Mouse (Mus musculus) heart, adult 2 months (tissue): ENCODE results near the gene Kif3a. TPM values are rescaled to one million over a fixed set of nuclear protein-coding genes. Genes with fewer than 3 reads are reported as not detected.

Source experiments
- DNase-seq, 2 experiments: peaks; one replicate each; pipeline ENCODE4 v3.0.0; 2021
- H3K27ac ChIP-seq: fragments of 200-600 bp; 2 replicates; pipeline ENCODE4 v1.8.1; 2022
- H3K27me3 ChIP-seq: fragments of 200-500 bp; 2 replicates; pipeline ENCODE4 v1.6.1; 2012; ENCODE audit warnings: mild to moderate bottlenecking, low read length, inconsistent platforms, mixed read lengths; ENCODE audit not compliant: control insufficient read depth, insufficient read depth
- H3K36me3 ChIP-seq: fragments of 200-500 bp; 2 replicates; pipeline ENCODE4 v1.6.1; 2012; ENCODE audit warnings: low read length, inconsistent platforms; ENCODE audit not compliant: control insufficient read depth, insufficient read depth
- H3K4me1 ChIP-seq: fragments of 200-500 bp; 2 replicates; pipeline ENCODE4 v1.6.1; 2011; ENCODE audit warnings: low read length; ENCODE audit not compliant: control insufficient read depth, insufficient read depth
- H3K4me3 ChIP-seq: fragments of 200-600 bp; 2 replicates; pipeline ENCODE4 v1.8.1; 2022
- H3K79me2 ChIP-seq: fragments of 200-500 bp; replicated peaks from 2 replicates; pipeline ENCODE4 v1.6.1; 2012; ENCODE audit warnings: mild to moderate bottlenecking, inconsistent platforms, low read length, moderate library complexity, mixed read lengths; ENCODE audit not compliant: control insufficient read depth, insufficient read depth
- H3K9ac ChIP-seq: fragments of 200-500 bp; 2 replicates; pipeline ENCODE4 v1.6.1; 2012; ENCODE audit warnings: low read depth, mild to moderate bottlenecking, control low read depth, inconsistent platforms, low read length, mixed read lengths
- CTCF ChIP-seq: fragments of 200-600 bp; IDR thresholded peaks from 2 replicates; pipeline ENCODE4 v1.8.1; 2022; ENCODE audit warnings: antibody characterized with exemption, mild to moderate bottlenecking, moderate library complexity
- EP300 ChIP-seq: fragments of 200-500 bp; IDR thresholded peaks from 2 replicates; pipeline ENCODE4 v1.6.1; 2011; ENCODE audit warnings: low read depth, low read length, control low read depth; ENCODE audit not compliant: insufficient read depth
- POLR2A ChIP-seq: fragments of 200-500 bp; IDR thresholded peaks from 2 replicates; pipeline ENCODE4 v1.6.1; 2011; ENCODE audit warnings: mild to moderate bottlenecking, low read depth, low read length, control low read depth; ENCODE audit not compliant: insufficient read depth
- WGBS: fragments of 180-500 bp; shearing (Covaris S2); methylation state at CpG from one replicate; pipeline ENCODE4 v1.1.7; 2018; 5-methylcytosine and 5-hydroxymethylcytosine counted together
- intact Hi-C: fragments of 180-260 bp; cut with DNase I; formaldehyde crosslinking; loops from one replicate; pipeline ENCODE4 v1.15.1; 2025
- polyA plus RNA-seq: library from polyadenylated mRNA; depleted of rRNA; stranded (reverse); fragments of >200 nt; gene quantifications from 2 replicates; pipeline ENCODE4 v1.2.3, GENCODE M21; 2012
- total RNA-seq, 2 experiments: library from RNA; stranded (reverse); gene quantifications; 2 replicates each; pipeline ENCODE4 v1.2.3; 2021

The Kif3a gene
- total and polyA plus RNA-seq, 3 experiments = 4.9 to 8.2 (median 7.9) TPM

GRCm38 (mm10) chr11:53609672-53610071 lies 42.5 kb downstream of the Kif3a start:
- H3K79me2 ChIP-seq = no peaks in the 10 kb centered on the region
- no peak for DNase-seq
- H3K27ac ChIP-seq = no peak overlapping the region
- WGBS = 77% methylated on average over 3 of the region's 3 CpGs
- H3K9ac ChIP-seq = no peak overlapping the region
- intact Hi-C loops = no loop called here
- H3K36me3 ChIP-seq = no peaks in the 10 kb centered on the region
- no peaks in the 10 kb centered on the region for H3K27me3 ChIP-seq
- no peaks in the 10 kb centered on the region for H3K4me1 ChIP-seq
- no peak overlapping the region for H3K4me3 ChIP-seq
- no peak for TF ChIP-seq EP300

- H3K4me1 ChIP-seq = no peaks in the 10 kb centered on the region
- H3K27ac ChIP-seq = no peak overlapping the region
- 63% methylated on average over 6 of the region's 6 CpGs for WGBS
- no peaks in the 10 kb centered on the region for H3K27me3 ChIP-seq
- H3K36me3 ChIP-seq = no peaks in the 10 kb centered on the region
- no peak overlapping the region for H3K4me3 ChIP-seq
- no peaks in the 10 kb centered on the region for H3K79me2 ChIP-seq
- TF ChIP-seq EP300 (no peak), POLR2A (no peak), CTCF (no peak)
- no peak for DNase-seq
- no peak overlapping the region for H3K9ac ChIP-seq
- intact Hi-C loops = no loop called here
Measured at GRCm38 (mm10) chr11:53615172-53615571, 48.0 kb downstream of the Kif3a start.

DNA sequence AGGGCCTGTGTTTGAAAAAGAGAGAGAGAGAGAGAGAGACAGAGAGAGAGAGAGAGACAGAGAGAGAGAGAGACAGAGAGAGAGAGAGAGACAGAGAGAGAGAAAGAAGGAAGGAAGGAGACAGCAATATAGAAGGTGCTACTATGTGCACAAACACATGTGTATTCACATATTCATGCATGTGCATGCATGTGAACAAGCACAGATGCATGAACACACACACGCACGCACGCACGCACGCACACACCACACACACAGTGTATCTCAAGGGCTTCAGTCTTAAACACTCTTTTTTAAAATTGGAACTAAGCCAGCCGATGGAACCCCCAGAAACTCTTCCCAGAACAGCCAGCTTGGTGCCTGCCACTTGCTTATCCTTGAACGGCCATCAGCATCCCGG lies 48.4 kb downstream of the Kif3a start:
- Histone ChIP-seq H3K27me3 (no peaks in the 10 kb centered on the region), H3K79me2 (no peaks in the 10 kb centered on the region), H3K27ac (no peak overlapping the region), H3K36me3 (no peaks in the 10 kb centered on the region), H3K4me1 (no peaks in the 10 kb centered on the region), H3K9ac (no peak overlapping the region), H3K4me3 (no peak overlapping the region)
- intact Hi-C loops = no loop called here
- TF ChIP-seq EP300 (no peak), POLR2A (no peak), CTCF (no peak)
- 94% methylated on average over 8 of the region's 8 CpGs for WGBS
- no peak for DNase-seq

DNA sequence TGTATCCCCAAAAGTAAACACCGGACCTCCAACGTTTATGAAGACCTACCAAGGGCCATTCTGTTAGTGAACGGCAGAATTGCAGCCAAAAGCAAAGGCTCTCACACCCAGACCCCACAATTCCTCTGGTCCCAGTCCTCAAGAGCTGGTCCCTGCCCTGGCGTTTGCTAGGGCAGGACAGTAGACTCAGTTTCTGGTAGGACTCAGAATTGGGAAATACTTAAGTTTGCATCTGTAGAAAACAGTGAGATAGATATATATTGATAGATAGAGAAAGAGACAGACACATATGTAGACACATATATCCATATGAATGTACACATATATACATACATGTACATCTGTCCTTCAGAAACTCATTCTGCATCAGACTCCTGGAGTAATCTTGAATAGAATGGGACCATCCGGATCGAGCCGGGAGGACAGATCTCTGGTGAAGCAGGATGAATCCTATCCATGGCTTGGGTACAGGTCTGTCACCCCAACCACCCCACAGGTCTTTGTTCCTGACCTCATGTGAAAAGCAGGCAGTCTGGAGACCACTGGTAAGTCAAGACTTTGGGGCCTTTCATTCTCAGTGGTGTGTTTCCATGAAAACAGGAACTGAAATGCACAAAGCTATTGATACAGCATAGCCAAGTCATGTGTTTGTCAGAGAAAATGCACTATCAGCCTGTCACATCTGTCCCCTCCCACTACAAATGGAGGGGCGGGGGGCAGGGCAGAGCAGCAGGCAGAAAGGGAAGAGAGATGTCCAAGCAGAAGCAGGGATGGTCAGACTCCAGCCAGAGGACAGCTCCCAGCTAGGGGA lies 49.8 kb downstream of the Kif3a start:
- WGBS = 76% methylated on average over 8 of the region's 8 CpGs
- intact Hi-C loops = no loop called here

GRCm38 (mm10) chr11:53617562-53618109 lies 50.5 kb downstream of the Kif3a start:
- Histone ChIP-seq H3K4me1 (no peaks in the 10 kb centered on the region), H3K27ac (no peak overlapping the region), H3K36me3 (no peaks in the 10 kb centered on the region), H3K4me3 (no peak overlapping the region), H3K9ac (no peak overlapping the region), H3K79me2 (no peaks in the 10 kb centered on the region), H3K27me3 (no peaks in the 10 kb centered on the region)
- WGBS = 67% methylated on average over 4 of the region's 4 CpGs
- TF ChIP-seq POLR2A (no peak), CTCF (no peak)
- DNase-seq = no peak
- intact Hi-C loops = no loop called here

More for the DNA sequence above, 49.8 kb downstream of the Kif3a start:
- H3K79me2 ChIP-seq = no peaks in the 10 kb centered on the region
- H3K27ac ChIP-seq = no peak overlapping the region
- H3K9ac ChIP-seq = no peak overlapping the region
- no peak overlapping the region for H3K4me3 ChIP-seq
- no peaks in the 10 kb centered on the region for H3K27me3 ChIP-seq
- TF ChIP-seq EP300 (no peak), POLR2A (no peak), CTCF (no peak)
- H3K4me1 ChIP-seq = no peaks in the 10 kb centered on the region
- H3K36me3 ChIP-seq = no peaks in the 10 kb centered on the region
- DNase-seq = peak in 1 of 2 experiments; percentile 15

GRCm38 (mm10) chr11:53618619-53619198 lies 51.5 kb downstream of the Kif3a start, which contains the start of gene Il4:
Gene Il4, minus strand, starts transcription at chr11:53618669.
- Histone ChIP-seq H3K36me3 (no peaks in the 10 kb centered on the region), H3K27ac (no peak within 1 kb of the TSS), H3K4me1 (no peaks in the 10 kb centered on the region), H3K27me3 (no peaks in the 10 kb centered on the region), H3K4me3 (no peak within 1 kb of the TSS), H3K9ac (no peak within 1 kb of the TSS), H3K79me2 (no peaks in the 10 kb centered on the region)
- intact Hi-C loops = no loop called here
- DNase-seq = no peak
- 60% methylated on average over 7 of the region's 7 CpGs for WGBS
- TF ChIP-seq POLR2A (no peak), CTCF (no peak)
